Comparison of ENCODE assay signal across 1 mouse cellular context in genomic region chr13:92355272-92355643, GRCm38 (mm10).
A peak's percentile ranks its signal among the peaks of the same experiment; 100 is the strongest.
TF ChIP-seq lines count a peak whose summit lies in the region.

No protein-coding gene starts in this region.

TF ChIP-seq in CH12.LX, 34 proteins besides CTCF, POLR2A, EP300 and RAD21 (continued from another document):
- TF ChIP-seq ZC3H11A (IDR thresholded peaks at IDR 0.05; ENCODE audit: low read depth, low read length): no peak
- TF ChIP-seq MXI1 (IDR thresholded peaks at IDR 0.05; ENCODE audit: low read depth, low read length): peak; percentile 13
- no peak for TF ChIP-seq JUND (conservative IDR thresholded peaks at IDR 0.05; ENCODE audit: low read depth, low read length)
- 0 out of 2 replicates have a peak, but pooled peaks have one; percentile 6 for TF ChIP-seq KAT2A (IDR thresholded peaks at IDR 0.05; ENCODE audit: insufficient replicate concordance, low read length)
- TF ChIP-seq ELF1 (IDR thresholded peaks at IDR 0.05; ENCODE audit: low read depth, low read length): no peak
